Mouse (Mus musculus) heart, adult 11 months (tissue): ENCODE measurements around the gene Ogfod2.

ENCODE experiments used
- DNase-seq: peaks from one replicate; pipeline ENCODE4 v3.0.0; 2022

Gene Ogfod2

GRCm38 (mm10) chr5:124095596-124096232 is 16.4 kb upstream of the Ogfod2 start, which contains the start of gene Abcb9:
TSS of gene Abcb9 (minus strand) at chr5:124095798.
- DNase-seq, result peak; percentile 100

DNA sequence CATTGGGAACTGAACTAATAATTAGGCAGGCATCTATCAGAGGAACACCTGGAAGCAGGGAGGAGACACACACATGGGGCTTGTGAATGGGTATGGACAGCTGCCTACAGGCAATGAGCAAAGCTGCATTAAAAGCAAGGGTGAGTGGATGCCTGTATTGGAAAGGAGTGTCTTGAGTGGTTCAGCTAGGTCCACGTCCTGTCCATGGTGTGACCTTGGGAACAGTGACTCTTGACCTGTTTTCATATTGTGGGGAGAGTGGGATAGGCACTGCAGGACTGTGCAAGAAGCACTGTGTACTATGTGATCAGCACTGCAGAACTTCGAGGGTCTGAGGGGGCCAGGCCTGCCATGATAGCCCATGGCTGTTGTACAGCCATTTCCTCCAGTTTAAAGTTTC is 13.2 kb upstream of the Ogfod2 start:
- DNase-seq, result no peak

- no peak for DNase-seq
Observed at GRCm38 (mm10) chr5:124100128-124101044, 11.7 kb upstream of the Ogfod2 start.

DNA sequence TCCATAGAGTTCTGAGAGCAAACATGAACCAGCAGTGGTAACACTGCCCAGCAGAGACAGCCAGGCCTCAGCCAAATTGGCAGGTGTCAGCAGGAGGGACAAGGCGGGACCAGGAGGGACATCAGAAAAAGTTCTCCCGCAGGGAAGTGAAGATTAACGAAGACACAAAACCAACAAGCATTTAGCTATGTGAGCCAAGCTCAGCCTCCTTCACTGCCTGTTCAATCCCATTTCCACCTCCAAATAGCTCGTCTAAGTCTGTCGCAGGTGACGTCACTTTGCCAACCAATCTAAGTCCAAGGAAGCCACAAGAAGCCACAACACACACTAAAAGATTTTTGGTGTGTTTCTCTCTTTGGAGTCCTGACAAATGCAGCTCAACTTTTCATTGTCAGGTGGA is 9.8 kb upstream of the Ogfod2 start:
- DNase-seq, result no peak

DNA sequence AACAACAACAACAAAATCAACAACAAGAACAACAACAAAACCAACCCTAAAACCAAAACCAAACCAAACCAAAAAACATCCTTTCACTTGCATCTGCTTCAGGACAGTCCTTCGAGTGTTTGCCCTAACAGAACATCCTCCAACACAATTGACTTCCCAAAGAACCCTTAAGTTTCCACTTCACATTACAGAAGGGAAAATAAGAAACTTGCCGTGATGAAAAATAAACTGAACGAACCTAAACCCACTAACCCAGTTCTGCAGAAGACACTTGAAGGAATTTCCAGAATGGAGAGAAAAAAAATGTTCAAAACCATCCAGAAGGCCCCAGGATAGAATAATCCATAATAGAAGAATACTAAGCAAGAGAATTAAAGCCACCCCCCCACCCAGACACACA is 9.1 kb upstream of the Ogfod2 start:
- no peak for DNase-seq

- DNase-seq, result no peak
Observed at GRCm38 (mm10) chr5:124103552-124103951, 8.5 kb upstream of the Ogfod2 start.

DNA sequence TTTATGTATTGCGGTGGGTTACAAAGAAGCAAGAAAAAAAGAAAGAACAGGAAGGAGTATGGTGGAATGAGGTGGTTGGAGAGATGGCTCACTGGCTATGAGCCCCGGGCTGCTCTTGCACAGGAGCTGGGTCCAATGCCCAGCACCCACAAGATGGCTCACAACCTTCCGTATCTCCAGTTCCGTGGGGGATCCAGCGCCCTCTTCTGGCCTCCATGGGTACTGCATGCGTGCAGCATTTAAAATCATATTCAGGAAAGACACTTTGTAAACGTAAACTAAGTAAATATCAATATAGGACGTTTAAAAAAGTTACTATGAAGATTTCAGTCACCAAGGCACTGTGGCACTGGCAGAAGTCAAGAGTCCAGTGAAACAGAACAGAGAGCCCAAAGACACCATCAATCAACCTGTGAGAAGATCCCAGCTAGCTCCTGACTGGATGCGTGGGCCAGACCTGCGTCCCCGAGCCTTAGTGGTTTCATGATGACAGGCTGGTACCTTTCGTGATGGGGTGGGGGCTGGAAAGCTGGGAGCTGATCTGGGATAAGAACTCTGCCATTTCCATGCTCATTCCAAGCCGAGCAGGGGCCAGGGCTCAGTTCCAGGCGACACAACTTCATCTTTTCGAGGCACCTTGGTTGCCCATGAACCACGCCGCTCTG is 888 bp upstream of the Ogfod2 start:
- DNase-seq, result no peak

DNA sequence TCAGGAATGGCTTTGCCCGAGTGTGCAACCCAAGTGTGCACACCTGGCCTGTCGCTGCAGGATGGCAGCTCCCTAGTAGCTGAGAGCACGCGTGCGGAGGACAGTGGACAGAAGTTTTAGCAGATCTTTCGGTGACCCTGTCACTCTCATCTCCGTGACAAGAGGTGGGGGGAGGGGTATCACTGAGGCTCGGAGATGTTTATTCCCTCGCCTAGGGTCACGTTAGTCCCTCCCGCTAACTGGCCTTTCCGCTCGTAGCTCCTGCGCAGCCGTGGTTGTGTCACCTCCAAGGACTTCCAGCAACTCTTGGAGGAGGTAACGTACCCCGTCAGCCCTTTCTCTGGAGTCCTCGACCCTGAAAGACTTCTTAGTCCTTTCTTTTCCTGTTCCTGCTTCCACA is 434 bp downstream of the Ogfod2 start:
- DNase-seq, result no peak

- DNase-seq, result peak; percentile 94
Observed at GRCm38 (mm10) chr5:124113030-124113429, 933 bp downstream of the Ogfod2 start.

DNA sequence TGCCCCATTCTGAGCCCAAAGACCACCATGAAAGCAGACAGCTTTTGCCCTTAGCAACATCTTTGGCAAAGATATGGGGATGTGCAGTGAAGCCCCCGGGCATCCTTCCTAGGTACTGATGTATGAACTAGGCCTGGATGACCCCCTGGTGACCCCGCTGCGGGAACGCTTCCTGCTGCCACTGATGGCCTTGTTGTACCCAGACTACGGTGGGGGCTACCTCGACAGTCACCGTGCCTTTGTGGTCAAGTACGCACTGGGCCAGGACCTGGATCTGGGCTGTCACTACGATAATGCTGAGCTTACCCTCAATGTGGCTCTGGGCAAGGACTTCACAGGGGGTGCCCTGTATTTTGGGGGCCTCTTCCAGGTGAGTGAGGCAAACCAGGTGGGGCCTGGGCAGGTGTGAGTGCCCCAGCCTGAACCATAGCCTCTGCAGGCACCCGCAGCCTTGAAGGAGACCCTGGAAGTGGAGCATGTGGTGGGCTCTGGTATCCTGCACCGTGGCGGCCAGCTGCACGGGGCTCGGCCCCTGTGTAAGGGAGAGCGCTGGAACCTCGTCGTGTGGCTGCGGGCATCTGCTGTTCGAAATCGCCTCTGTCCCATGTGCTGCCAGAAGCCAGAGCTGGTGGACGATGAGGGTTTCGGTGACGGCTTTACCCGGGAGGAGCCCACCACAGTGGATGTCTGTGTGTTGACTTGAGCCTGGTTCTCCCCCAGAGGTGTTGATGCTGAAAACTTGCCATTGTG is 2.4 kb downstream of the Ogfod2 start:
- DNase-seq, result no peak

DNA sequence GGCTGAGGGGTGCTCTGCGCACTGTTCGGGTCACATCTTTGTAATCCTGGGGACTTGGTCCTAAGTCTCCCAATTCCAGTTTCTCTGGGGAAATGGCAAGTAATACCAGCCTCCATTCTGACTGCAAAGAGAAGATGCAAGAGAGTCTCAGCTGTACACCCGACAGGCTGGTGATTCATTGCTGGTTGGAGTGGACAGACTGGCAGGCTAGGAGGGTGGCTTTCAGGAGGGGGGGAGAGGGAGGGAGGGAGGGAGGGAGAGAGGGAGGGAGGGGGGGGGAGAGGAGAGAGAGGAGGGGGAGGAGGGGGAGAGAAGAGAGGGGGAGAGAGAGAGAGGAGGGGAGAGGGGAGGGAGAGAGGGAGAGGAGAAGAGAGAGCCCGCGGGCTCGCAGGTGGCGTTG is 3.4 kb downstream of the Ogfod2 start:
- no peak for DNase-seq

DNA sequence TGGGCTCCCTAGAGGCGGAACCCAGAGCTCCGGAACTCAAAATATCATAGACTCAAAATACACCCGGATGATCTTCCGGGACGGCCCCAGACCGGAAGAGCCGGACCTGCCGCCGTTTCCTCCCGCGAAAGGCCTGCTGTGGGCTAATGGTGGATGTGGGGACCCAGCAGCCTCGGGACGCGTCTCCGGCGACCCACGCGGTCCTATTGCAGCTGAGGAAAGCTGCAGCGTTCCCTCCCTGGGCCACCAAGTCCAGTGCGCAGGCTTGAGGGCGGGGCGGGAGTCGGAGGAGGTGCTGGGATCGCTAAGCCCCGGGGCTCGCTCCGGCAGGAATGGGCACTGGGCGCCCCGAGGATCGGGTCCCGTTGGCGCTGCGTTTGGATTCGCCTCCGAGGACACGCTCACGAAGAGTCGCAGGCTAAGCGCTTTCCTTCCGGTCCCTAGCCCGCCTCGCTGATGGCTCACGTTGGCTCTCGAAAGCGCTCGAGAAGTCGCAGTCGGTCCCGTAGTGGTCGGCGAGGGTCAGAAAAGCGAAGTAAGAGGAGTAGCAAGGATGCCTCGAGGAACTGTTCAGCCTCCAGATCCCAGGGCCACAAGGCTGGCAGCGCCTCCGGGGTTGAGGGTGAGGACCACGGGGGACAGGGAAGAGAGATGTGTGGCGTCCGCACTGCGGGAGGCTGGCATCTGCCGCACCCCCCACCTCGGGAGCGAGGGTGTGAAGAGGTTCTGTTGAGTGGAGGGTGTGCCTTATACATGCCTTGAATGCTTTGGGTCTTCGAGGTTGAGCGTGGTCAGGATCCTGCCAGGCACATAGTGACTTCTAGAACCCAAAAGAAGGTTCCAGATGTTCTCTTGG is 4.1 kb downstream of the Ogfod2 start, which contains the start of gene Arl6ip4:
Arl6ip4 (plus strand) TSS at position 100 of the 856 bp plus-strand sequence.
- peak; percentile 97 for DNase-seq

DNA sequence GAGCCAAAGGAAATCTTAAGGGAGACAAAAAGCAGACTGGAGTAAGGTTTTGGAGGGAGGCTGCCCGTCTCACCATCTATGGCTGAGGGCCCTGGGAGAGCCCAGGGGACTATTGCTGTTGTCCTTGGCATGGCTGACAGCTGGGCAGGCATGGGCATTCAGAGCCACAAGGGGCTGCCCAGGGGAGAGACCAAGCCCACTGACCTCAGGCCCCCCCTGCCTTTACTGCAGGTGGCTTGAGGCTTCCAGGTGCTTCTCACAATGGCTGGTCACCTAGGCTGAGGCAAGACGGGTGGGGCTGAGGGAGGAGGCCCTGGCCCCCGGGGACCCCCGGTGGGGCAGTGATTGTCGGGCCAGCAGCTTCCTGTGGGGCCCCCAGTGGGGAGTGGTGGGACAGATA is 7.1 kb downstream of the Ogfod2 start:
- DNase-seq, result peak; percentile 93

DNA sequence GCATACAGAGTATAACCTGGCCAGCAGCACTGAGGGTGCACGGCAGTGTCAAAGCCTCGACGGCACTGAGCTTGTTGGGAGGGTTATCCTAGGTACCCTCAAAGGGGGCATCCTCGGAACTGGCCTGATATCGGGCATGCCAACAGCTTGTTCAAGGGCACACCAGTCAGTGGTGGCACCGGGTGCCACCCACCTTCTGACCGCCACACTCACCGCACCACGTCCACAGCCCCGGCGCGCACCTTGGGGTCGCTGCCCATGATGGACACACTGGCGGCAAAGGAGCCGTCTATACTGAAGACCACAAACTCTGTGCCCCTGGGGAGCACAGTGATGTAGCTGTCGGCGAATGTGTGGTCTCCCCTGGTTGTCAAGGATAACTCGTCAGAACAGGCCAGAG is 10.3 kb downstream of the Ogfod2 start:
- DNase-seq, result peak; percentile 91

GRCm38 (mm10) chr5:124125093-124125492 is 13.0 kb downstream of the Ogfod2 start:
- peak; percentile 91 for DNase-seq

- DNase-seq, result no peak
Observed at GRCm38 (mm10) chr5:124134261-124134660, 22.2 kb downstream of the Ogfod2 start.

DNA sequence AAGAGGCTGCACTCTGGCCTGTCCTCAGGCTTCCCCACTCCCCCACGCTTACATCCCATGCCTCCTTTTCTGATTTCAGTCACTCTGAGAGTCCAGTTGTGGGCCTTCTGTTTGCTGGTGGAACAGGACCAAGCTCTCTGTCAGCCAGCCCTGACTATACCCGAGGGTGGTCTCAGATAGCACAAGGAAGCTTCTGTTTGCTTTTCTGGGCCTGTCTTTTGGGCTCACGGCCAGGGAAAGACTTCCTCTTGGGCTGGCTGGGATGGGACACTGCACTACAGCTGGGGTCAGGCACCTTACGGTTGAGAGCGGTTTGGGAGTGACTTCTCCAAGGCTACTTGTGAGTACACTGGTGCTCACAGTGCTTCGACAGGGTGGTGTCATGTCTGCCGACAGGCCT is 26.0 kb downstream of the Ogfod2 start:
- DNase-seq, result no peak

GRCm38 (mm10) chr5:124149028-124149427 is 36.9 kb downstream of the Ogfod2 start:
- DNase-seq, result no peak

GRCm38 (mm10) chr5:124150895-124151294 is 38.8 kb downstream of the Ogfod2 start:
- no peak for DNase-seq

GRCm38 (mm10) chr5:124152734-124153133 is 40.6 kb downstream of the Ogfod2 start:
- DNase-seq, result no peak

DNA sequence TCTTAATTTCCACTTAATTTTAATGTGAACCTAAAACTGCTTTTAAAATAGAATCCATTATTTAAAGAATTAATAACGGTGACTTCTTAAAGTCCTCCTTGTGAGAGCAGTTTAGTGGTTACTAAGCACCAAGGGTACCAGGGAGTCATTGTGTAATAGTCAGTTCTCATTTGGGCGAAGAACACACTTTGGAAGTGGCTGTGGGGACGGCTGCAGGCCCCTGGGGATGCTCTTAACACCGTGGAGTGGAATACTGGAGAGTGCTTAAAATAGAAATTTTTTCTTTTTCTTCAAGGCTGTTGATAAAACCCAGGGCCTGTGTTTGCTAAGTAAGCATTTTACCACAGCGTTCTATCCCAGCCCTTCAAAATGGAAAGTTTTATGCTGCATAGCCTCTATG is 43.8 kb downstream of the Ogfod2 start:
- no peak for DNase-seq

GRCm38 (mm10) chr5:124158305-124158704 is 46.2 kb downstream of the Ogfod2 start:
- no peak for DNase-seq
